Mouse (Mus musculus) urinary bladder, postnatal 36 days (tissue): Measurements from ENCODE around the gene Gm8947.

ENCODE experiments used
- DNase-seq, 2 experiments: peaks; one replicate each; pipeline ENCODE4 v3.0.0; 2022; ENCODE audit warnings: low spot score in 2 of 2, mixed read lengths in 1 of 2

Gm8947 gene

GRCm38 (mm10) chr1:151224536-151224935 lies 32.4 kb downstream of the Gm8947 start:
- no peak for DNase-seq

DNA sequence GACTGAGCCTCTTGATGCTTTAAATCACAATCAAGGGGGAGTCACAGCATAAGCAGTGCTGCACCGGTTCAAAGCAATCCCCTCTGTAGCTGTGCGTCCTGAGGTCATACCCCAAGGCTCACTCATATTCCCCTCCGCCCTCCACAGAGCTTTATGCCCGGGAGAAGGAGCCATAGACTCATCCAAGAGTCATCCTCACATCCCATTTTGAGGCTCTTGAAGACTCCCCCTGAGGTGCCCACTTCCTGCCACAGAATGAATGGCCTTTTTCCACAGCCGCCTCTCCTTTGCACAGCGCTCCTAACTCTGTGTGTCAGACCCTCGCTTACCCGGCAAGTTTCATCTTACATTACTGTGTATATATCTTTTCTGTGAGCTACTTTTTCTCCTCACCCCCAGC lies 35.3 kb downstream of the Gm8947 start:
- DNase-seq: no peak

DNA sequence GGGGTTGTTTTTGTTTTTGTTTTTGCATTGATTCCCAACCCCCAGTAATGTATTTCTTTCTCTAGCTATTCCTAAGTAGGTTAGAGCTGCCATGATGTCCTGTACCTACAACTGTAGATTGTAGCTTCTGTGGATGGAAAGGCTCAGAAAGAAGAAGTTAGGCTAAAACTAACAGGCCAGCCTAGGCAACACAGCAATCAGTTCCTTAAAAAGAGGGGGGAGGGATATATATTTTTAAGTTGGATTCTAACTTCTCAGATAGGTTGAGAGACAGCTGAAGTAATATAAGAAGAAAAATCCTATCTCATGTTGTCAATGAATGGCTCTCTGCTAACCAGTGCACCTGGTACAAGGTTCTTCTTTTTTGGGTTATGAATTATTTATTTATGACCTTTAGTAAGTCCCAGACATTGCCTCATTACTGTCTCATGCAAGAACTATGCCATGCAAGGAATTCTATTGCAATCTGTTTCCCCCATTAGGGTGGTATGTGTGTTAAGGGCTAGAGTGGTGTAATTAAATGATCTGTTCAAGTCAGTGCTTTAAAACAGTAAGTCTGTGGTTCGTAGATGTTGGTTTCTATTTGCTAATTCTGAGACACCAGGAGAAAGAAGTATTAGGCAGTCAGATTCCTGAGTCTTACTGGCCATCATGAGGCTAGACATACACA lies 36.3 kb downstream of the Gm8947 start:
- DNase-seq: no peak

GRCm38 (mm10) chr1:151232346-151232745 lies 40.2 kb downstream of the Gm8947 start:
- no peak for DNase-seq

GRCm38 (mm10) chr1:151233756-151234155 lies 41.6 kb downstream of the Gm8947 start:
- no peak for DNase-seq

GRCm38 (mm10) chr1:151235574-151235973 lies 43.4 kb downstream of the Gm8947 start:
- DNase-seq: no peak

DNA sequence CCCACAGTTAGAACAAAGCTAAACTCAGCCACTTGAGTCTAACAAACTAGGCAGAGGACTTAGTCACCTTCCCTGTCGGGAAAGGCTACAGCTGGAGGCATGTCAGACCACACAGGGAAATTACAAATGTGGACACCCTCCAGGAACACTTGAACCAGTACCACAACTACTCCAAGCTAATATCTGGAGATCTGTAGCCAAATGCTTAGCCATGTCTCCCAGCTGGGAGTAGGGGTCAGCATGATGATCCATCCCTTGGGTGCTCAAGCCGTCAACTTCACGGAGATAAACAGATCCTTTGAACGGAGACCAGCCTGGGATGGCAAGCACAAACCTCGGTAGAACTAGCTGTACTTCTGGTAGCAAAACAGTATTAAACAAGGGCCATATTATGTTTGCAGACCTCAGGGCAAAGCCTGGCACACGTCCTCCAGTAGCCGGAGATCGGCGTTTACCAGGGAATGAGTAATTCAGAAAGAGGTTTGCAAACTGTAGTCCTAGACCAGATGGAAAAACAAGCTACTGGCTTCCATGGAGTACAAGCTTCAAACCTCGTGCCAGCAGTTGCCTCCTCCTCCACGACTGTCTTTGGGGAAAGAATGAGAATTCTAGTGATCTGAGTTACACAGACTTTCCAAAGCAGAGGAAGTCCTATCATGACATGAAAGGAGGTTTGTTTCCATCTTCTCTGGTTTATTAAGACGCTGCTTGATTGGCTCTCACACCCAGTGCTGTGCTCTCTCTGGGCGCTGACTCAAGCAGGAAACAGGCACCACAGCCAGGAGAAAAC lies 44.2 kb downstream of the Gm8947 start:
- peak; percentile 7 to 25 for DNase-seq

- DNase-seq: no peak
Measured at GRCm38 (mm10) chr1:151237780-151238179, 45.6 kb downstream of the Gm8947 start.

DNA sequence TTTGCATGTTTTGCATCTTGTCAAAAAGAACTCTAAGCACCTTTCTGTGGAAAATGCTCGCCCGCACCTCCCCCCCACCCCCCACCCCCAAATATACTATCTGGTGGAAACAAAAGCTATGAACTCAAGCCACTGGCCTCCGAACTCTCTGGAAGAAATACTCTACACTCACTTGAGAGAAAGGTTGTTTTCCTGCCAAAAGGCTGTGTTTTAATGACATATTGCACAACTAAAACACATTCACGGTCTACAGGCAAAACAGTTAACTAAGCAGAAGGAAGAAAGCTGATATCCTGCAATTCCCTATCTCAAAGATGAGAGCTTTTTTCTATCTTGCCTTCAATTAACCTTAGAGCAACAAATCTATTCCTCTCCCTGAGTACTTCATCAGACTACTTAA lies 51.2 kb downstream of the Gm8947 start:
- no peak for DNase-seq
